Mouse (Mus musculus) 3T3-L1 (cell line): ENCODE data around the gene Nedd8.

Experiments
- DNase-seq: peaks from one replicate; pipeline ENCODE4 v3.0.0-alpha.2; 2015; ENCODE audit warnings: low read depth, low spot score

Nedd8 gene

GRCm38 (mm10) chr14:55615876-55616275 is 56.0 kb downstream of the Nedd8 start:
- DNase-seq: peak; percentile 32

GRCm38 (mm10) chr14:55614565-55615178 is 57.3 kb downstream of the Nedd8 start:
- no peak for DNase-seq

- DNase-seq: no peak
Observed at GRCm38 (mm10) chr14:55613346-55613745, 58.6 kb downstream of the Nedd8 start.
